In the genomic region with DNA sequence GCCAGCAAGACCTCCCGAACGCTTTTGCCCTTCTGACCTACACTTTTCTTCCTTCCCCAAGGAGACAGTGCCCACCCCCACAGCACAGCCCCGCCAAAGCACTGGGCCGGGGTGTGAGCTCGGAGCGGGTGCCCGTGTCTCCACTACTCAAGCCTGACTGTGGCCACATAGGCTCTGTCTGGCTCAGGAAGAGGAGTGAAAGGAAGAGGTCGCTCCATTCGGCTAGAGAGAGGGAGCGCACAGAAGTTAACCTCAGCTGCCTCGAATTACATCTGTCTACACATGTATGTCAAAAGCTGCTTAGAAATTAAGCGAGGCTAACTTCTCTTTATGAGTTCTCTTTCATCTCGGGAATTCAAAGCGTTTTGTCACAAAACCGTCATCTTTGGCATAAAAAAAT, we compare ENCODE assay signal across 8 mouse cellular contexts.
DNase-seq lines count a peak whose midpoint lies in the region; ATAC-seq lines count a peak whose summit lies in the region.

No protein-coding gene starts in this region.

- intact Hi-C loops in left cerebral cortex, postnatal 36 days (cut with DNase I), result loop anchor here (5.0 kb wide), 1 partner anchor 70 kb away; the partner anchor contains the start of gene Slc4a7

- H3K9me3 ChIP-seq in heart, embryonic 11.5 days (replicated peaks; ENCODE audit: control insufficient read depth, low read length), result no peaks in the 10 kb centered on the region
- no peaks in the 10 kb centered on the region for H3K9me3 ChIP-seq in midbrain, embryonic 11.5 days (ENCODE audit: control insufficient read depth, low read length)

- no peaks in the 10 kb centered on the region for H3K36me3 ChIP-seq in heart, embryonic 11.5 days (ENCODE audit: control insufficient read depth, insufficient read depth, low read length)
- H3K36me3 ChIP-seq in midbrain, embryonic 11.5 days (ENCODE audit: control insufficient read depth, insufficient read depth, low read length), result no peaks in the 10 kb centered on the region

- H3K4me1 ChIP-seq in heart, embryonic 11.5 days (ENCODE audit: control insufficient read depth, insufficient read depth, low read length), result peaks cover 4% of the 10 kb centered on the region; the same call in 1 of the 2 replicates
- H3K4me1 ChIP-seq in midbrain, embryonic 11.5 days (ENCODE audit: control insufficient read depth, insufficient read depth, low read length), result peaks cover 7% of the 10 kb centered on the region

- no peak overlapping the region for H3K27ac ChIP-seq in heart, embryonic 11.5 days (ENCODE audit: low read depth, low read length)
- H3K27ac ChIP-seq in midbrain, embryonic 11.5 days (ENCODE audit: low read depth, low read length), result no peak overlapping the region

- H3K4me2 ChIP-seq in heart, embryonic 11.5 days, result peak overlapping the region; percentile 78
- peak overlapping the region; percentile 49 for H3K4me2 ChIP-seq in midbrain, embryonic 11.5 days

- peak; percentile 15 to 19 for DNase-seq in lung, adult 18-20 months
- no peak for DNase-seq in lung, postnatal 25 days (ENCODE audit: low spot score)
- DNase-seq in embryo, embryonic 11 days, result peak; percentile 70
- DNase-seq in left cerebral cortex, postnatal 36 days (ENCODE audit: low spot score in 2 of 2), result peak; percentile 7 to 13
- peak; percentile 91 for DNase-seq in midbrain, embryonic 11.5 days (ENCODE audit: low spot score, missing footprints)
- DNase-seq in thymus, adult 18-20 months, result peak; percentile 7 to 10
- DNase-seq in cerebellum, postnatal 4 days (ENCODE audit: low spot score in 2 of 2), result no peak

- WGBS in heart, embryonic 11.5 days (ENCODE audit: insufficient replicate concordance), result under 1% methylated on average over 15 of the region's 15 CpGs
- 0% methylated on average over 15 of the region's 15 CpGs for WGBS in midbrain, embryonic 11.5 days

- peak; percentile 57; the same call in 1 of the 2 replicates for ATAC-seq in heart, embryonic 11.5 days (replicated peaks; ENCODE audit: insufficient number of reproducible peaks, low FRiP score, low TSS enrichment)
- ATAC-seq in midbrain, embryonic 11.5 days (ENCODE audit: low FRiP score), result peak; percentile 83

- H3K27me3 ChIP-seq in heart, embryonic 11.5 days (ENCODE audit: control insufficient read depth, insufficient read depth, low read length), result no peaks in the 10 kb centered on the region
- no peaks in the 10 kb centered on the region for H3K27me3 ChIP-seq in midbrain, embryonic 11.5 days (ENCODE audit: control insufficient read depth, insufficient read depth, low read length)

- H3K9ac ChIP-seq in heart, embryonic 11.5 days (ENCODE audit: low read depth, low read length), result peak overlapping the region; percentile 56
- H3K9ac ChIP-seq in midbrain, embryonic 11.5 days (ENCODE audit: low read length), result peak overlapping the region; percentile 27; the same call in 1 of the 2 replicates

- H3K4me3 ChIP-seq in heart, embryonic 11.5 days (ENCODE audit: low read depth, low read length), result peak overlapping the region; percentile 39
- peak overlapping the region; percentile 20; the same call in 1 of the 2 replicates for H3K4me3 ChIP-seq in midbrain, embryonic 11.5 days (ENCODE audit: low read depth, low read length)

Comparison
In these comparisons a context has a peak if more than half of its experiments do, and no peak if none do; other contexts are left out.
1. DNase-seq: peak in lung, adult 18-20 months (2 of 2), embryo, embryonic 11 days (single experiment), left cerebral cortex, postnatal 36 days (2 of 2), midbrain, embryonic 11.5 days (single experiment) and thymus, adult 18-20 months (2 of 2); none in lung, postnatal 25 days (single experiment) and cerebellum, postnatal 4 days (0 of 2).